Comparison of ENCODE assay signal across 9 mouse cellular contexts in genomic region chr8:108241041-108241690, GRCm38 (mm10).
DNase-seq lines count a peak whose midpoint lies in the region; ATAC-seq and TF ChIP-seq lines count a peak whose summit lies in the region.
"Had no signal": no experiment of that assay in that cellular context is flagged by ENCODE, and none has a peak within 500 bp of the region (broad histone marks: within the 10 kb centered on the region; RNA-seq: fewer than 3 reads in every experiment).

No protein-coding gene starts in this region.

- DNase-seq in adrenal gland, postnatal 14 days = peak; percentile 8
- no peak for DNase-seq in adrenal gland, postnatal 36 days
- DNase-seq in lung, postnatal 10 days = no peak
- no peak for DNase-seq in stomach, postnatal 0 days (ENCODE audit: low spot score)
- DNase-seq in urinary bladder, postnatal 10 days (ENCODE audit: low spot score) = no peak
- DNase-seq: kidney, adult 8-10 months had no signal

- no peaks in the 10 kb centered on the region for H3K27me3 ChIP-seq in lung, embryonic 15.5 days
- H3K27me3 ChIP-seq in limb, embryonic 15.5 days = no peaks in the 10 kb centered on the region
- H3K27me3 ChIP-seq in stomach, postnatal 0 days (ENCODE audit: control insufficient read depth, insufficient read depth, low read length) = no peaks in the 10 kb centered on the region; the same call in 1 of the 2 replicates

- 13% methylated on average over 19 of the region's 19 CpGs for WGBS in lung, embryonic 15.5 days
- WGBS in limb, embryonic 15.5 days = 36% methylated on average over 19 of the region's 19 CpGs
- WGBS in stomach, postnatal 0 days = 19% methylated on average over 19 of the region's 19 CpGs

- H3K4me2 ChIP-seq in lung, embryonic 15.5 days = peak overlapping the region; percentile 56
- 0 out of 2 replicates have a peak overlapping the region, but pooled peaks have one; percentile 20 for H3K4me2 ChIP-seq in limb, embryonic 15.5 days
- peak overlapping the region; percentile 37 for H3K4me2 ChIP-seq in stomach, postnatal 0 days (replicated peaks; ENCODE audit: low read depth)

- TF ChIP-seq EP300 in stomach, postnatal 0 days (optimal IDR thresholded peaks at IDR 0.05) = no peak

- H3K36me3 ChIP-seq in lung, embryonic 15.5 days = no peaks in the 10 kb centered on the region
- no peaks in the 10 kb centered on the region for H3K36me3 ChIP-seq in limb, embryonic 15.5 days
- H3K36me3 ChIP-seq in stomach, postnatal 0 days (ENCODE audit: control insufficient read depth, insufficient read depth, low read length) = no peaks in the 10 kb centered on the region

- peak overlapping the region; percentile 29 for H3K4me3 ChIP-seq in lung, embryonic 15.5 days
- no peak overlapping the region for H3K4me3 ChIP-seq in limb, embryonic 15.5 days
- H3K4me3 ChIP-seq in stomach, postnatal 0 days (ENCODE audit: low read depth, low read length) = peak overlapping the region; percentile 15; the same call in 1 of the 2 replicates

- peaks cover 25% of the 10 kb centered on the region for H3K4me1 ChIP-seq in lung, embryonic 15.5 days
- peaks cover 13% of the 10 kb centered on the region for H3K4me1 ChIP-seq in limb, embryonic 15.5 days
- H3K4me1 ChIP-seq in stomach, postnatal 0 days (replicated peaks; ENCODE audit: control insufficient read depth, insufficient read depth) = no peaks in the 10 kb centered on the region

- H3K9ac ChIP-seq in lung, embryonic 15.5 days = 0 out of 2 replicates have a peak overlapping the region, but pooled peaks have one; percentile 4
- H3K9ac ChIP-seq in limb, embryonic 15.5 days = no peak overlapping the region
- H3K9ac ChIP-seq in stomach, postnatal 0 days (ENCODE audit: low read length) = no peak overlapping the region

- no peak overlapping the region for H3K27ac ChIP-seq in lung, embryonic 15.5 days
- H3K27ac ChIP-seq in limb, embryonic 15.5 days = no peak overlapping the region
- no peak overlapping the region for H3K27ac ChIP-seq in stomach, postnatal 0 days (replicated peaks)

- no peaks in the 10 kb centered on the region for H3K9me3 ChIP-seq in lung, embryonic 15.5 days
- H3K9me3 ChIP-seq in limb, embryonic 15.5 days = no peaks in the 10 kb centered on the region
- no peaks in the 10 kb centered on the region for H3K9me3 ChIP-seq in stomach, postnatal 0 days (ENCODE audit: control insufficient read depth, low read length)

- no peak for ATAC-seq in lung, embryonic 15.5 days (ENCODE audit: borderline replicate concordance, extremely low read depth, low FRiP score, low TSS enrichment)
- no peak for ATAC-seq in limb, embryonic 15.5 days (ENCODE audit: insufficient number of reproducible peaks, low FRiP score, low TSS enrichment, low read depth)
- ATAC-seq in stomach, postnatal 0 days (ENCODE audit: low FRiP score, low TSS enrichment) = no peak
- no peak for ATAC-seq in erythroid progenitor cell, adult 5-6 weeks (replicated peaks; ENCODE audit: low FRiP score, poor library complexity, severe bottlenecking)

- TF ChIP-seq CTCF in stomach, postnatal 0 days (IDR thresholded peaks at IDR 0.05; ENCODE audit: low read depth) = no peak
